Mouse (Mus musculus): ENCODE measurements around the gene Mnat1. TPM values are rescaled to one million over a fixed set of nuclear protein-coding genes. Genes with fewer than 3 reads are reported as not detected.
A peak's percentile ranks its signal among the peaks of the same experiment; 100 is the strongest.

Mnat1 gene
- total RNA-seq, 1 experiment from 2014 or later, result 7.3 TPM

- no peak for ATAC-seq (ENCODE audit: extremely low read depth, insufficient number of reproducible peaks, low FRiP score, poor library complexity, severe bottlenecking)
Observed at GRCm38 (mm10) chr12:73215773-73216172, 92.3 kb downstream of the Mnat1 start.

GRCm38 (mm10) chr12:73218632-73219031, 95.1 kb downstream of the Mnat1 start:
- ATAC-seq (ENCODE audit: extremely low read depth, insufficient number of reproducible peaks, low FRiP score, poor library complexity, severe bottlenecking), result no peak

GRCm38 (mm10) chr12:73221235-73221634, 97.7 kb downstream of the Mnat1 start:
- ATAC-seq (ENCODE audit: extremely low read depth, insufficient number of reproducible peaks, low FRiP score, poor library complexity, severe bottlenecking), result no peak

GRCm38 (mm10) chr12:73223872-73224271, 100.4 kb downstream of the Mnat1 start:
- ATAC-seq (ENCODE audit: extremely low read depth, insufficient number of reproducible peaks, low FRiP score, poor library complexity, severe bottlenecking), result no peak

GRCm38 (mm10) chr12:73228427-73228826, 104.9 kb downstream of the Mnat1 start:
- no peak for ATAC-seq (ENCODE audit: extremely low read depth, insufficient number of reproducible peaks, low FRiP score, poor library complexity, severe bottlenecking)

- ATAC-seq (ENCODE audit: extremely low read depth, insufficient number of reproducible peaks, low FRiP score, poor library complexity, severe bottlenecking), result no peak
Observed at GRCm38 (mm10) chr12:73230196-73230595, 106.7 kb downstream of the Mnat1 start.

- ATAC-seq (ENCODE audit: extremely low read depth, insufficient number of reproducible peaks, low FRiP score, poor library complexity, severe bottlenecking), result no peak
Observed at GRCm38 (mm10) chr12:73231552-73231951, 108.0 kb downstream of the Mnat1 start.

- ATAC-seq (ENCODE audit: extremely low read depth, insufficient number of reproducible peaks, low FRiP score, poor library complexity, severe bottlenecking), result no peak
Observed at GRCm38 (mm10) chr12:73232586-73232985, 109.1 kb downstream of the Mnat1 start.

- no peak for ATAC-seq (ENCODE audit: extremely low read depth, insufficient number of reproducible peaks, low FRiP score, poor library complexity, severe bottlenecking)
Observed at GRCm38 (mm10) chr12:73241960-73242359, 118.4 kb downstream of the Mnat1 start.

- no peak for ATAC-seq (ENCODE audit: extremely low read depth, insufficient number of reproducible peaks, low FRiP score, poor library complexity, severe bottlenecking)
Observed at GRCm38 (mm10) chr12:73245687-73246086, 122.2 kb downstream of the Mnat1 start.

GRCm38 (mm10) chr12:73255006-73255405, 131.5 kb downstream of the Mnat1 start:
- ATAC-seq (ENCODE audit: extremely low read depth, insufficient number of reproducible peaks, low FRiP score, poor library complexity, severe bottlenecking), result no peak

- ATAC-seq (ENCODE audit: extremely low read depth, insufficient number of reproducible peaks, low FRiP score, poor library complexity, severe bottlenecking), result no peak
Observed at GRCm38 (mm10) chr12:73259269-73259668, 135.8 kb downstream of the Mnat1 start.

- no peak for ATAC-seq (ENCODE audit: extremely low read depth, insufficient number of reproducible peaks, low FRiP score, poor library complexity, severe bottlenecking)
Observed at GRCm38 (mm10) chr12:73260339-73260738, 136.8 kb downstream of the Mnat1 start.

- no peak for ATAC-seq (ENCODE audit: extremely low read depth, insufficient number of reproducible peaks, low FRiP score, poor library complexity, severe bottlenecking)
Observed at GRCm38 (mm10) chr12:73265381-73265978, 142.0 kb downstream of the Mnat1 start.

- no peak for ATAC-seq (ENCODE audit: extremely low read depth, insufficient number of reproducible peaks, low FRiP score, poor library complexity, severe bottlenecking)
Observed at GRCm38 (mm10) chr12:73266597-73266996, 143.1 kb downstream of the Mnat1 start.

- no peak for ATAC-seq (ENCODE audit: extremely low read depth, insufficient number of reproducible peaks, low FRiP score, poor library complexity, severe bottlenecking)
Observed at GRCm38 (mm10) chr12:73268497-73268896, 145.0 kb downstream of the Mnat1 start.

GRCm38 (mm10) chr12:73269531-73269930, 146.0 kb downstream of the Mnat1 start:
- no peak for ATAC-seq (ENCODE audit: extremely low read depth, insufficient number of reproducible peaks, low FRiP score, poor library complexity, severe bottlenecking)

GRCm38 (mm10) chr12:73269933-73270332, 146.4 kb downstream of the Mnat1 start:
- ATAC-seq (ENCODE audit: extremely low read depth, insufficient number of reproducible peaks, low FRiP score, poor library complexity, severe bottlenecking), result no peak

GRCm38 (mm10) chr12:73274921-73275320, 151.4 kb downstream of the Mnat1 start:
- no peak for ATAC-seq (ENCODE audit: extremely low read depth, insufficient number of reproducible peaks, low FRiP score, poor library complexity, severe bottlenecking)

GRCm38 (mm10) chr12:73286287-73287092, 163.0 kb downstream of the Mnat1 start, which contains the start of the genes Trmt5 and Slc38a6:
Gene Trmt5, minus strand, starts transcription at chr12:73286710.
Gene Slc38a6, plus strand, starts transcription at chr12:73286779.
- peak; percentile 91 for ATAC-seq (ENCODE audit: extremely low read depth, insufficient number of reproducible peaks, low FRiP score, poor library complexity, severe bottlenecking)
